Mouse (Mus musculus) retina, embryonic 14.5 days (tissue): ENCODE results near the gene Pomp.

Experiments
- DNase-seq: peaks from one replicate; pipeline ENCODE4 v3.0.0-alpha.2; 2015; ENCODE audit warnings: low spot score

The Pomp gene

DNA sequence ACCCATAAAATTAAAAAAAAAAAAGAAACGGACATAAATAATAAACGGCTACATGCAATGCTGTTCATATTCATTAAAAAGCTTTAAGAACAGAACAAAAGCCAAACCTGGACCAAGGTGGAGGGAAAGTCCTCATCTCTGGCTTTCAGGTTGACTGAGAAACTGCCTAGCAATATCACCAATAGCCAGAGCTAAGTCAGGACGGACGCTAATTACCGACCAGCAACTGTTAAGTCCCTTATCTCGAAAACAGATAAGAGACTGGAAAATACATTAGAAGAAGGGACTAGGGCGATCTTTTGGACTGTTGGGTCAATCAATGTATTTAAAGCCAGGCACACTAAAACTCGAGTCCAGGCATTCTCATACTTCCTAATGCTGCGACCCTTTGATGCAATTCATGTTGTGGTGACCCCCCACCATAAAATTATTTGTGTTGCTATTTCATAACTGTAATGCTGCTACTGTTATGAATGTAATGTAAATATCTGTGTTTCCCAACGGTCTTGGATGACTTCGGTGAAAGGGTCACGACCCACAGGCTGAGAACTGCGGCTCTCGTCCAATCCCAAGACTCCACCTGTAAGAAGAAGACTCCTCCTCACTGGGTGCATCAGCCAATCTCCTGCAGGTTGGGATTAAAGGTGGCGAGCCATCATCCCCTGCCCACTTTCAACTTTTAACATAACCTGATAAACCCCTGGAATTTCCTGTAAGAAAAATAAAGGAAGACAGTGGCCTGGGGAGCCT lies 41.9 kb downstream of the Pomp start:
- no peak for DNase-seq

DNA sequence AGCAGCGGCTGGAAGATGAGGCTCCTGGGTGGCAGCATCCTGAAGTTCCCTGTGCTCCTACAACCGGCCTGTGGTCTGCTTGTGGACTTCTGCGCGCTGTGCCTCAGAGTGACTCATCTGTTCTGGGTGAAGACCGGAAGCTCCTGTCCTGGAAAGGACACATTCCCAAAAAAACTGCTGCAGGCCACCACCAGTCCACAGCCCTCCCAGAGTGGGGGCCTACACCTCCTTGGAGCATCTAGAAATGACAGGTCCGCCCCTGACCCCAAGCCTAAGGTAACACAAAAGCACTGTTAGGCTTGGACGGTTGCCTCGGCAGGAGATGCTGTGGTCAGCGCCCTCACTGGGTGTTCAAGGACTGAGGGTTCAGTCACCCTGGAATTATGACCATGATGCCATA lies 42.9 kb downstream of the Pomp start:
- no peak for DNase-seq

DNA sequence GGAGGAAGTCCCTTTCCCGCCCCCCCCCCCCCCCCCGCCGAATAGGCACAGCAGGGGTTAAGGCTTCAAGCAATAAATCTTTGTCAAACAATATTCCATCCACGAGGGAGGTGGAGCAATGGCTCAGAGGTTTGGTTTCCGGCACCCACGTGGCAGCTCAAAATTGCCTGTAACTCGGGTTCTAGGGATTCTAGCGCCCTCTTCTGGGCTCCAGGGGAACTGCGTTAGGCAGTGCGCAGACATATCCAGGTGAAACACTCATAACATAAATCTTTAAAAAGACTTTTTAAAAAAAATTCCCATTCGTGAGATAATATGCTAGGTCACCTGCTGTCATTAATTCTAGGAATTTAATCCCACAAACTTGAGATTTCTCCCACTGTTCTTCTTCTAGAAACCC lies 46.9 kb downstream of the Pomp start:
- DNase-seq, result no peak

DNA sequence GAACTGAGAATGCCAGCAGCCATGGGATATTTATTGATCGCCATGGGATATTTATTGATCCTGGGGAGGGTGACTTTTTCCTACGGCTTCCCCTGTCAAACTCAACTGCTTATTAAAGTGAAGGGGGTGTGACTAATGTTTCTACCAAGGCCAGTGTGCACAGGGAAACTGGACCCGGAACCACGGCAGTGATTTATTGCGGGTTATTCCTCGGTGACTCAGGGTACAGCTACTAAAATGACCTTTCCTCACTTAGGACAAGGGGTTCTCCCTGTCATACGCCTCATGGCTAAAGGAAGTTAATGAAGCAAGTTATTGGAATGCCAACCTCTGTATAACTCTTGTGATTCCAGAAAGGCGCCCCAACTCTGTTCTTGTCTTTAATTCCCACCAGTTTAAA lies 47.6 kb downstream of the Pomp start:
- DNase-seq, result no peak

DNA sequence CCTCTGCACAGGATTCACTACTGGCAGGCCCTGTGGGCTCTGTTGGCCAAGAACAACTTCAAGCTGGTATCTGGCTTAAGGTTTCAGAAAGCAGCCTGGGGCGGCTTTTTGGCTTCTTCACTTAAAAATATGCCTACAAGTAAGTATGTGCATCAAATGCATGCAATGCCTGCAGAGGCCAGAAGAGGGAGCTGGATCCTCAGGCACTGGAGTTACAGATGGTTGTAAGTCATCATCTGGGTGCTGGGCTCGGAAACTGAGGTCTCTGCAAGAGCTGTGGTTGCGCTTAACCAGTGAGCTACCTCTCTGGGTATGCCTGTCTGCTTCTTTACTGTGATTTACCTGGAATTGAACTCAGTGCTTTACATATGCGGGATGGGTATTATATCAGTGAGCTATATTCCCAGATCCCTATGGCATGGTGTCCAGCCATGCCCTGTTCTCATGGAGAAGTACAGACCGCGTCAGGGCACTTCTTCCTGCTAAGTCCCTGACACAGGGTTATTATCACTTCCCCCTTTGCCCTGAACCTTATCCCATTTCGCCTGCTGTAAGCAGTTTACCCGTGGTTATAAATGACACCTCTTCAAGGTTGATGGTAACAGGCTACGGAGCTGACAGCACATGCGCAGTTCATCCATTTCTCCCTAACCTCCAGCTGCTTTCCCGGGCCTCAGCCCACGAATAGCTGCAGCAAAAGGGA lies 50.7 kb downstream of the Pomp start:
- no peak for DNase-seq

DNA sequence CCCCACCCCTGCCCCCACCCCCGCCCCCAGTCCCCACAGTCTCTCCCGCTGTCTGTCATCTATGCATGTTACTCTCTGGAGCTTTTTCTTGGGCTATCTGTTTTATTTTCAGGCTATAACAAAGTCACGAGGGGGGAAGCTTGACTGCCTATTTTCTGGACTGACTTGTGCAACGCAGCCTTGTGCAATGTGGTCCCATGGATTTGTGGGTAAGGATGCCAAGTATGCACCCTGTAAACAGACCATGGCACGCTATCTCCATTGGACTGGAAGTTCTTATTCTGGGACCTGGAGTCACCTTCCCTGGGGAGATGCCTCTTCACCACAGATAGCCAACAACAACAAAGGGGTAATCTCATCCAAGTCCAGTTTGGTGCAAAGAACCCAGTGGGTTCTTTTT lies 51.5 kb downstream of the Pomp start:
- no peak for DNase-seq

DNA sequence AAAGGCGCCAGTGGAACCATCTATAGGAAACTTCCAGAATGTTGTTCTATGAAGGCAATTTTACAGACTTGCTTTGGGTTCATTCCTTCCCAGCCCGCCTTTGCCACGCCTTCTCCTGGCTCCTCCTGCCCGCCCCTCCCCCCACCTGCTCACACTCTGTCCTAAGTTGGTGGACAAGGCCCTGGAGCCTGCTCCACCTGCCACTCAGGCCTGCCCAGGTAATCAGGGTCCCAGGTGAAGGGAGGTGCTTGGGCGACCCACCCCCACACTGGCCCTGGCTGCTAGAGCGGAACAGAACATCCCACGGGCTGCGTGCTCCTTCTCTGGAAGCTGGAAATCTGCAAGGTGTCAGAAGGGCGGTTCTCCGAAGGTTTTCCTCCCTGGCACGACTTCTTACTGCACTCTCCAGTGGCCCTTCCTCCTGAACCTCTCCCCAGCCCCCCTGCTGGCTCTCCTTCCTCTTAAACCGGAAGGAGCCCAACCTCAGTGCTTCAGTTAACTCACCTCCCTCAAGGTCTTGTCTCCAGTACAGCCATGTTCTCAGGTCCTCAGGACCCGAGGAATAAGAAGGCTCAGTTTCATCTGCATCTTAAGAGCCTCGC lies 53.1 kb downstream of the Pomp start:
- no peak for DNase-seq

DNA sequence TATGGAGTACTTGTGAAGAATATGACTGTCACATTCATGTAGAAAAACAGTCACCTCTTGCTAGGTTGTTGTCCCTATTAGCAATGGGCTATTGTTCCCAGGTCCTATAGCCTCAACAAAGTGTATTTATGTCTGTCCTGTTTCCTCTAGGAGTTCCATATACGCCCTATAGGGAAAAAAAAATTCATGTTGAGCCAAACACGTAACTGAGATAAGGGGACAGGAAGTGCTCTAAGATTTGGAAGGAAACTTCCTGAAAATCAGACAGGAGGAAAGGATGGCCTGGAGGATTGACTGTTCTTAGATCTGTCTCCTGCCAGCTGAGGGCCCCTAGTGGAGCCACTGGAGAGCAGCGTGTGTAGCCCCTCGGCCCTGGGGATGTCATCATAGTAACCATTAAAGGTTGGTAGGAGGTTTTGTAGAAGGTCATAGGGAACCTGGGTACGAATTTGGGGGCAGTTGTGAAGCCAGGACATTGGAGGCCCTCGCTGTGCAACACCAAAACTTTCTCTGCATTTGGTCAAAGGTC lies 54.8 kb downstream of the Pomp start:
- DNase-seq, result no peak

DNA sequence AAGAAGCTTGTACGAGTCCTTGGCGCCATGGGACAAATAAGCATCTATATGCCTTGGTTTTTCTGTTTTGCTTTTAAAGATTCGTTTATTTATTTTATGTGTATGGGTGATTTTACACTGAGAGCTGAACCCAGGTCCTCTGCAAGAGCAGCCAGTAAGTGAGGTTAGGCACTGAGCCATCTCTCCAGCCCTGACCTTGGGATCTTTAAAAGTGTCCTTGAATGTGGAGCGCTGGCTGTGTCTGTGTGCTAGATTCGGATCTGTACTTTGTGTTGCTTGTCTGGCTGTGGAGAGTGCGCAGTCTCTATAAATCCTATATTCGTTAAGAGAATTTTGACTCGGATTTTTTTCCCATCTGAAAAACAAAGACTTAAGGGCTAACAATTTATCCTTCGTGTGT lies 55.9 kb downstream of the Pomp start:
- no peak for DNase-seq

DNA sequence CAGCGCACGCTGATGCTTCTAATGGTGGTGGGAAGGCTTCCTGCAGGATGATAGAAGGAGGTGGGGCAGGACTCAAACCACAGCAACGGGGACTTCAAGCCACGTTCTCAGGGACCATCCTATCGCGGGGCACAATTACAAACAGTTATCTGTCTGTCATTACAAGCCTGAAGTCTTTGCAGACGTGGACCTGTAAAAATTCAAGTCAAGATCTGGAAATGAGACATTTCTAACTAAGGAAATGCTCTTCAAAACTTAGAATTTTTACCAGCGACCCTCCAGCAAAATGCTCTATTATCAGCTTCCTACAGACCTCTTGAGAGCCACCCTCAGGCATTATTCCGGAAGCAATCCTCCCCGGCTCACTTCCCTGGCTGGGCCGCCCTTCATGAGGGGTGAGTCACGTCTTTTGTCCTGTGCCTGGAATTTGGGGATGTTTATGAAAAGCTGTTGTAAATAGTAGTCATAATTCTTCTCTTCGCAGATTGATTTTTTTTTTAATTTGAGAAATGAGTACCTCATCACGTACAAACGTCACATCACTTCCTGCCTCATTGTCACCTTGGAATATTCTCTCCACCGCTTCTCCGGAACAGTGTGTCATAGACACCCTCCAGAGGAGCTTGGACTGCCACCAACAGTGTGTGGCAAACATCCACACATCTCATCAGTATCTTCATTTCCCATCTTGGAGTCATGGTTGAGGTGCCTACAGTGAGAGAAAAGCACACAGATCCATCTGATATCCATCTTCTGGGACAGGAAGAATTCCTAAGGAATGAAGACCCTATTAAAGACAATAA lies 58.0 kb downstream of the Pomp start:
- no peak for DNase-seq

DNA sequence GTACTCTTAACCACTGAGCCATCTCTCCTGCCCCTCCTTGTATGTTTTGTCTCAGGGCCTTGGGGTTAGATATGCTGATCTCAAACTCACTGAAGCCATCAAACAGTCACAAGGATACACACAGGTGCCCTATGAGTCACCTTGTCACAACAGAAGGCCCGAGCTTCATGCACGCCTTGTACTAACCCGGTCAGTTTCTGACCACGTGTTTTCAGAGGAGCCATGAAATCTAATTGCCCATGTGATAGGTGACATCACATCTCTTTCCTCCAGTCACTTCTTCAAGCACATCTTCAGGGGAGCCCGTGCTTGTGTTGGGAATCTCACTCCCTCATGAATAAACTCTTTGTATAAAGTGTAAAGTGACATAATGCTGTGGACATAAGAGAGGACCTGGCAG lies 64.4 kb downstream of the Pomp start:
- no peak for DNase-seq
